Mouse (Mus musculus): ENCODE measurements at regions not wholly inside any gene's neighbourhood (a gene's known extent, or its start where the extent isn't known, plus 50 kb on each side); places are given as distances from the start of the nearest gene placed in this dataset.

DNA sequence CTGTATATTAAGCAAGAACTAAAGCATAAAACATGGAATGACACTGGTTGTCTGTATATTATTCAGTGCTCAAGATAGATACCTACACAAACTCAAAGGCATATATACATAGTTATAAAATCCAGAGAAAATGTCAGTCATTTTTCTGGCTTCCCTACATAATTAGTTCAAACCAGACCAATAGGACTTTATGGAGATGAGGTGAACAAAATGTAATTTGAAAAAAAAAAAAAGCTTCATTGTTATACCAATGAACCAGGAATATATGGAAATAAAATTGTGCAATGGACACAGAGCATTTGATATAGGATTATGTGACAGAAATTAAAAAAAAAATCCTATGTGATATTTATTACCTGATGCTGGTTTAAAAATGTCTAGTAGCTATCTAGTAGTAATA is 415.8 kb upstream of the Cdh9 start:
- Histone ChIP-seq H3K9me3 (ENCODE audit: control insufficient read depth, low read length) (no peaks in the 10 kb centered on the region), H3K36me3 (replicated peaks; ENCODE audit: control insufficient read depth, insufficient read depth) (no peaks in the 10 kb centered on the region), H3K27ac (no peak overlapping the region), H3K4me2 (replicated peaks) (no peak overlapping the region), H3K27me3 (ENCODE audit: control insufficient read depth, insufficient read depth, low read length) (no peaks in the 10 kb centered on the region), H3K4me1 (replicated peaks; ENCODE audit: control insufficient read depth, insufficient read depth, low read length) (no peaks in the 10 kb centered on the region), H3K9ac (no peak overlapping the region), H3K4me3 (replicated peaks; ENCODE audit: low read length) (no peak overlapping the region)
- ATAC-seq (ENCODE audit: low FRiP score): no peak
- no peak for DNase-seq (ENCODE audit: low spot score)

DNA sequence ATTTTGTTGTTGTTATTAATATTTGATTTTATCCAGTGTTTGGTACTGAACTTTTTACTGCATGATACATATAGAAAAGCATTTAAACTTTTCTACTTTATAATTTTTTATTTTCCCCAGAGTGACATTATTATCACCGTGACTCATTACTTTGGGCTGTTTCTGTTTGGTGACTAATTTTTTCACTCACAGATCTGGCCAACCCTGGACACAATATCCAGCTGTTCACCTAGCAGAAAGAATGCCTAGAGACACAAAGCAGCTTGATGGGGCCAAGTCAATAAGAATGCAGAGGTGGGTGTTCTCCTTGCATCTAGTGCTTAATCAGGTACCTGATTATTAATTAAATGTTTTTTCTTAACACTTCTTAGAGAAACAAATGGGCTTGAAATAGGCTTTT is 414.7 kb upstream of the Cdh9 start:
- WGBS: 79% methylated on average over 1 of the region's 1 CpGs
- Histone ChIP-seq H3K27me3 (ENCODE audit: control insufficient read depth, insufficient read depth, low read length) (no peaks in the 10 kb centered on the region), H3K9ac (no peak overlapping the region), H3K4me2 (replicated peaks) (no peak overlapping the region), H3K4me3 (replicated peaks; ENCODE audit: low read length) (no peak overlapping the region), H3K36me3 (replicated peaks; ENCODE audit: control insufficient read depth, insufficient read depth) (no peaks in the 10 kb centered on the region), H3K9me3 (ENCODE audit: control insufficient read depth, low read length) (no peaks in the 10 kb centered on the region), H3K4me1 (replicated peaks; ENCODE audit: control insufficient read depth, insufficient read depth, low read length) (no peaks in the 10 kb centered on the region), H3K27ac (no peak overlapping the region)
- no peak for DNase-seq (ENCODE audit: low spot score)
- ATAC-seq (ENCODE audit: low FRiP score): no peak

DNA sequence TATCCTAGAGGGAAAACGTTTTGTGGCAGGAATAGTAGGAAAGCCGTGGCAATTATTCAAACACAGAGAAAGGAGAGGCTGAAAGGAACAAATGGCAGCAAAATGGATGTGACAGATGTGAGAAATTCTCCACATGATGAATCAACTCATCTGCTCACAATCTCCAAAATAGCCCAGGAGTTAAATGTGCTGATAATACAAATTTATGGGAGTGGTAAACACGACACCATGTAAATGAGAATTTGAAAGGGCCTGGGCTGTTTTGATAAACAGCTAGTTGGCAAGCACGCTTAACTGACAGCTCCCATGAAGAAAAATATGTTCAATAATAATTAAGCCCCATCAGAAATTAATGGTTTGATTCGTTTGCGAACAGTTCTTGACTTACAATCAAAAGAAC is 413.9 kb upstream of the Cdh9 start:
- H3K9ac ChIP-seq: no peak overlapping the region
- no peak overlapping the region for H3K27ac ChIP-seq
- H3K4me3 ChIP-seq (replicated peaks; ENCODE audit: low read length): no peak overlapping the region
- H3K4me2 ChIP-seq (replicated peaks): no peak overlapping the region
- ATAC-seq (ENCODE audit: low FRiP score): no peak
- H3K9me3 ChIP-seq (ENCODE audit: control insufficient read depth, low read length): no peaks in the 10 kb centered on the region
- no peaks in the 10 kb centered on the region for H3K27me3 ChIP-seq (ENCODE audit: control insufficient read depth, insufficient read depth, low read length)
- WGBS: 68% methylated on average over 6 of the region's 6 CpGs
- no peaks in the 10 kb centered on the region for H3K4me1 ChIP-seq (replicated peaks; ENCODE audit: control insufficient read depth, insufficient read depth, low read length)
- no peaks in the 10 kb centered on the region for H3K36me3 ChIP-seq (replicated peaks; ENCODE audit: control insufficient read depth, insufficient read depth)
- DNase-seq (ENCODE audit: low spot score): no peak

DNA sequence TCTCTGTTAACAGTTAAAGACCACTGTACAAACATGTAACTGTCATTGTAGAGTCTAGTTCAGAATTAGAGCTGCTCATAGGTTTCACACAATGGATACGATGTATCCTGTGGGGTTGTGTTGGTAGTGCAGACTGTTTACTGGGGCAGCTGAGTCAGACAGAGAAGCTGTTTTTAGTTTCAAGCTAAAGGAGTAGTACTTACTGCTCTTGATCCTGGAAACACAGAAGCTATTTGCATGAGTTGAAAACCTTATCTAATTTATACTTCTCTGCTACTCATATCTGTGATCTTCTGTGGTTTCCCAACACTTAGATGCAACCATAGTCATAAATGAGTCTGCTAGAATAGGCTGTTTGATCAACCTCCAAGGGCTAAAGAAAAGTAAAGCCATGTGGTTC is 413.5 kb upstream of the Cdh9 start:
- Histone ChIP-seq H3K27ac (no peak overlapping the region), H3K4me3 (replicated peaks; ENCODE audit: low read length) (no peak overlapping the region), H3K4me1 (replicated peaks; ENCODE audit: control insufficient read depth, insufficient read depth, low read length) (no peaks in the 10 kb centered on the region), H3K9me3 (ENCODE audit: control insufficient read depth, low read length) (no peaks in the 10 kb centered on the region), H3K36me3 (replicated peaks; ENCODE audit: control insufficient read depth, insufficient read depth) (no peaks in the 10 kb centered on the region), H3K9ac (no peak overlapping the region), H3K27me3 (ENCODE audit: control insufficient read depth, insufficient read depth, low read length) (no peaks in the 10 kb centered on the region), H3K4me2 (replicated peaks) (no peak overlapping the region)
- DNase-seq (ENCODE audit: low spot score) (no peak), ATAC-seq (ENCODE audit: low FRiP score) (no peak)
- WGBS: 89% methylated on average over 1 of the region's 1 CpGs

DNA sequence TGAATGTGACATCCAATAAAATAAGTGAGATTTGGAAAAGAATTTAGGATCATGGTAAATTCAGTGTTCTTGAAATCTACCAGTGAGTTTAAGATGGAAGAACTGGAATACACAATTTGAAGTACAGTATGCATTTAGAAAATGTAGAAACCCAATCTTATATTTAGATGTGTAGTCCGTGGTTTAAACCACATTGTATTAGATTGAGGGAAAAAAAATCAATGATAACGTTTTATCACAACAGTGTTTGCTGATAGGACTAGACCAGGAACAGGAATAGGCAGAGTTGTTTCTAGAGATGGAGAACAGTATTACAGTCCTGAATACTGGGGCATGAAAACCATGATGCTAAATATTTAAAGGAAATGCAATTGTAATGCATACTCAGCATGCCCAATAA is 402.2 kb upstream of the Cdh9 start:
- 88% methylated on average over 2 of the region's 2 CpGs for WGBS
- H3K4me3 ChIP-seq (replicated peaks; ENCODE audit: low read length): no peak overlapping the region
- no peaks in the 10 kb centered on the region for H3K9me3 ChIP-seq (ENCODE audit: control insufficient read depth, low read length)
- no peak overlapping the region for H3K27ac ChIP-seq
- no peak for ATAC-seq (ENCODE audit: low FRiP score)
- H3K4me1 ChIP-seq (replicated peaks; ENCODE audit: control insufficient read depth, insufficient read depth, low read length): no peaks in the 10 kb centered on the region
- no peak for DNase-seq (ENCODE audit: low spot score)
- no peaks in the 10 kb centered on the region for H3K36me3 ChIP-seq (replicated peaks; ENCODE audit: control insufficient read depth, insufficient read depth)
- H3K27me3 ChIP-seq (ENCODE audit: control insufficient read depth, insufficient read depth, low read length): no peaks in the 10 kb centered on the region
- no peak overlapping the region for H3K4me2 ChIP-seq (replicated peaks)
- no peak overlapping the region for H3K9ac ChIP-seq
